Mouse (Mus musculus): ENCODE measurements around the gene Asb18.

Asb18 gene

DNA sequence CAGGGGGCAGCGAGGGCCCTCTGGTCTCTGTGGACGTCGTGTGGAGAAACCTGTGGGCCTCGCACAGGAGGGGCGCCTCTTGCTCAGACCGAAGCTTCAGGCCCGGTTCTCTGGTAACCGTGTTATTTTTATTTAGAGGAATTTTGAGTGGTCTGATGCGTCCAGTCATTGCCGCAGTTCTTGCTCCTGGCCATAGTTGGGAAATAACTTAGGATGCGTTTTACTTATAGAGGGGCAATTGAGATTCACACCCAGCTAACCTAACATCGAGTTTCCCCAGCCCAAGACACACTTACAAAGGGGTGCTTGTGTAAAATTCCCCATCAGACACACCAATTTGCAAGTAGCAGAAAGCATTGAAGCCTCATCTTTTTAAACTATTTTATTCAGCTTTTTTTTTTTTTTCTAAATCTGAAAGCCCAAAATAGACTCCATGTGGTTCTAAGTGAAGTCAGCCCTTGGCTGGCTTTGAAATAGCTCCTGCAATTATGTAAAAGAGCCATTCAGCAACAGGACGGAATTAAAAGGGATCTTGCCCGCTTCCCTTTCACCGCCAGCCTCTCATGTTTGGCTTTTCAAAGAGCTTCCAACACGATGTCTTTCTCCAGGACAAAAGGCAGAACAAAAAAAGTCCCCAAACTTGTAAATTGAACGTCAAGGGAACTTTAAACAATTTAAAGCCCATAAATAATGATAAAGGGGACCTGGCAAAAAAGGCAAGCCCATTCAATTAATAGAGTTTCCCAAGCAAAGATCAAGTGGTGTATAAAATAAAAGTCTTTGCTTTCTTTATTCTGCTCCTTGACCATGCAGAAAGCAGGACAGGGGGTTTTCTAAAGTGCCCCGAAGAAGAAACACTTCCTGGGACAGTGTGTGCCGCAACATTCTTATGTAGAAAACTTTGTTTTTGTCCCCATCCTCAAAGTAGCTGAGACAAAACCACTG, 79.9 kb downstream of the Asb18 start:
- in situ Hi-C loops (cut with MboI; ENCODE audit: low sequenced_read_pairs) = no loop called here

DNA sequence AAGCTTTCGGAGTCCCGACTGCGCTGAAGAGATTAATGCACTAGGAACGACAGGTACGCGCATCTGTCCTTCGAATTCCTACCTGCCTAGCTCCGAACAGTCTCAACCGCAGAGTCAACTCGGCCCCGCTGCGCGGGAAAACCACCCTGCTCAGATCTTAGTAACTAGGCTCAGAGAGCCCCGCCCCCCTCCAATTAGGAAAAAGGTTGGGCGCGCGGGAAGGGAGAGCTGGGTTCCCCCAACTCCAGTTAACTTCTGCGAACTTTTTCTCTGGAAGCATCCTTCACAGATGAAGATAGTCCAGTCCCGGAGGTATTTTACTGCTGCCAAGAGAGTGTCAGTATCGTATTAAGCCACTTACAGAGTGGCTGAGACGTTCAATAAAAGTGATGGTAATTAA, 80.7 kb downstream of the Asb18 start:
- in situ Hi-C loops (cut with MboI; ENCODE audit: low sequenced_read_pairs) = no loop called here

DNA sequence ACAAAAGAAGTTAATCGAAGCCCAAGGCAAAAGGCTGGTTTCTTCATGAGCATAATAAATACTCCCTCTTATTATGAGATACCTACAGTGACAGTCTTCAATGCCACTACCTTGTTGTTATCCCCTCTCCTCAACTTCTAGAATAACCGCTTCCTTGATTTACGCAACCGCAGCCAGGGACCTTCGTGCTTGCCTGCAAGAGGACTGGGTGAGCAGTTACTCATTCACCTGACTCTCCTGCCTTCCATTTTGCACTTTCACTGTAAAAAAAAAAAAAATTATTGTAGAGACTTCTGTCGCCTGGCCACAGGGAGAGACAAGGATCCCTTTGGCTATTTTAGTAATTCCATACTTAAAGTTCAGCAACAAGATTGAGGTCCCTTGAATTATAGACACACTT, 81.4 kb downstream of the Asb18 start:
- in situ Hi-C loops (cut with MboI; ENCODE audit: low sequenced_read_pairs) = no loop called here

DNA sequence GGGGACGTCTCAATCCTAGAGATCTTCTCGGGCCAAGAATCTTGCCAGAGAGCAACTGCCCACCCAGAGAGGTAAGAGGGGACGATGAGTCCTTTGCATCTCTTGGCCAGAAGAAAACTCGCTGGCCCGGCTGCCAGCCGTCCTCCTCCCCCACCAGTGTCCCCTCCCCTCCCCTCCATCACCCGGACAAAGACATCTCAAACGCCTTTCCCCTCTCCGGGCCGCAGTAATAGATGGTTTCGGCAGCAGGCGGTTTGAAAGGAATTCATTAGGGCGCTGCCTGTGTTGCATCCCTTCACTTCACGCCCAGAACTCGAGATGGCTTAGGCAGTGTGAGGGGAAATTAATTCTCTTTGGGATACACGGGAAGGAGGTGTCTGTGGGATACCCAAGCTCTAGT, 81.8 kb downstream of the Asb18 start:
- in situ Hi-C loops (cut with MboI; ENCODE audit: low sequenced_read_pairs) = no loop called here

DNA sequence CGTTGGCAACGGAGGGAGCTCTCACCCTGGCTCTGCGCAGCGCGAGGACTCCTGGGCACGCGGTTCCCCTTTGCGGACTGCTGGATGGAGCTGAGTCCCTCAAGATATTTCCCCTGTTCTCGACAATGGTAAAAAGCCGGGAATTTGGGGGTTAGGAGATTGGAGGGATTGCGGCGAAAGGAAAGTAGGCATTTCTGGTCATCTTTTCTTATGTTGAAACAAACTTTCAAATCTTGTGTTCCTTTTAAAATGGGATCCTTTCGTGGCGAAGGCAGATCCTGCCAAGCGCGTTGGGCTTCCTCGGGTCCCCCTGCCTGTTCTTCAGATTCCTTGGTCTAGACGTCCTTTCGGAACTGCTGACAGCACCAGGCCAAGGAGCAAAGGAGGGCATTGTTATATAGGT, 82.4 kb downstream of the Asb18 start:
- in situ Hi-C loops (cut with MboI; ENCODE audit: low sequenced_read_pairs) = no loop called here

DNA sequence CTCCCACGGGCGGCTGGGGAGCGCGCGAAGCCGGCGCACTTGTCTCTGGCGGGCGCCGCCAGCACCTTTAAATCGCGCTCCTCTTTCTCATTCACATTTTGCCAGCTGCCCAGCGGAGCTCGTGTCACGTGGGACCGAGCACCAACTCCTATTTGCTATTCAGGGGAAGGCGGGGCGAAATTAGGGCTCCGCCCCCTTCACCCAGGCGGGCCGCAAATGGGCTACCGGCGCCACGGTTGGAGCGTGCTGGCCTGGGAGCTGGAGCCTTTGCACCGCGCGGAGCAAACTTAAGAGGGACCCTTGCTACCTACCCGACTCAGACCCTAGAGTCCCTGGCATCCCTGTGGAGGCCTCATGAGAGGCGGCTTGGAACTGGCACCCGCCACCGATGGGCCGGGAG, 83.3 kb downstream of the Asb18 start, which contains the start of gene Gbx2:
Gene Gbx2, minus strand, starts transcription at position 60 of the 400 bp plus-strand sequence.
- in situ Hi-C loops (cut with MboI; ENCODE audit: low sequenced_read_pairs) = no loop called here

DNA sequence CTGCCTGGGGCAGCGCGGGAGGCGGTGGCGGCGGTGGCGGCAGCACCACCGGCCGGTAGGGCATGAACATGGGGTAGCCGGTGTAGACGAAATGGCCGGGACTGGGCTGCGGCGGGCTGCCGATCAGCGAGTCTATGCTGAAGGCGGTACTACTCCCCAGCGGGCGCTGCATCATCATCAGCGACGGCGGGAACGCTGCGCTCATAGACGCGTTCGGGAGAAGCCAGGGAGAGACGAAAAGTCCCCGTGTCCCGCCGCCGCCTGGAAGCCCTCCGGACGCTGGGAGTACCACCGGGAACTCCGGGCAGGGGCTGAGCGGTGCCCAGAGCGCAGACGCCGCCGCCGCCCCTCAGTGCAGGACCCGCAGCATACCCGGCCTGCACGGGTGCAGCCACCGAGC, 83.9 kb downstream of the Asb18 start:
- in situ Hi-C loops (cut with MboI; ENCODE audit: low sequenced_read_pairs) = no loop called here

DNA sequence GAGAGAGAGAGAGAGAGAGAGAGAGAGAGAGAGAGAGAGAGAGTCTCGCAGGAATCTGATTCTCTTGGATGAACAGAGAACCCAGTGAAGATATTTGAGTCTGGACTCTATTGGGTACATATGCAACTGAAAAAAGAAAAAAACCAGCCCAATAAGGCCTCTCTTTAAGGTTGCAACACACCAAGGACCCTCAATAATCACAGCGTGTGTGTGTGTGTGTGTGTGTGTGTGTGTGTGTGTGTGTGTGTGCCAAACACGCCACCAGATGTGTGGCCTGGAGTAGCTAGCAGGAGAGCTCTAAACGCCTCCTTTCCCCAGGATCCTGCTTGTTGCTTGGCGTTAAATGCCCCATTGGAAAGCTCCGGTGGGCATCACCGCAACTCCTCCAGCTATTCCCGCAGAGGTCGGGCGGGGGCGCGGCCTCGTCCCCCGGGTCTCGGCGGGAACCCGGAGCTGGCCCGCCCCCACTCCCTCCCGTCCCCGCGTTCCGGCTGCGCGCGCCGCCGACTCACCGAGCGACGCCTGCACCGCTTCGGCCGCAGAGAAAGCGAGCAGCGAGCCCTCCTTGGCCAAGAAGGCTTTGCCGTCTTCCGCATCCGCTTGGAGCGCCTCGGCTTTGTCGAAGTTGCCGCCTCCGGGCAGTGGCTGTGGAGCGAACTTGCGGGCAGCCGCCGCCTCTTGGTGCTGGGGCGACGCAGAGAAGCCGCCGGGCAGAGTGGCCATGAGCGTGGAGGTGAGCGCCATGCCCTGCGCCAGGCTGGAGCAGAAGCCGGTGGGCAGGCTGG, 84.6 kb downstream of the Asb18 start:
- in situ Hi-C loops (cut with MboI; ENCODE audit: low sequenced_read_pairs) = no loop called here

DNA sequence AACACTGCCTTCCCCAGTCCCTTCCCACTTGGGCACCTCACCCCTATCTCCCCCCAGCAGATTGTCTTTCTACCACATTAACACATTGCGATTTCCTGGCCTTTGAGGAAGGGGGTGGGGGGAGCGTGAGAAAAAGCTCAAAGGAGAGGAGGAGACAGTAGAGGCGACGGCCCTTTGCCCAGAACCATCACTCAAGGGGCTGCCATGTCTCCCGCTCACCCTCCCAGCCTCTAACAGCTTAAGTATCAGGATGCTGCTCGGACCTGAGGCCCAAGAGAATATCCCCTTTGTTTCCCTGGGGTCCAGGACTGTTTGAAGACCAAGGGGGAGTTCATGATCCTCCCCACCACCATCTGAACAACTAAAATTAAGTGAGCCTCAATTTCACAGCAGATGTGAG, 85.3 kb downstream of the Asb18 start:
- in situ Hi-C loops (cut with MboI; ENCODE audit: low sequenced_read_pairs) = no loop called here

DNA sequence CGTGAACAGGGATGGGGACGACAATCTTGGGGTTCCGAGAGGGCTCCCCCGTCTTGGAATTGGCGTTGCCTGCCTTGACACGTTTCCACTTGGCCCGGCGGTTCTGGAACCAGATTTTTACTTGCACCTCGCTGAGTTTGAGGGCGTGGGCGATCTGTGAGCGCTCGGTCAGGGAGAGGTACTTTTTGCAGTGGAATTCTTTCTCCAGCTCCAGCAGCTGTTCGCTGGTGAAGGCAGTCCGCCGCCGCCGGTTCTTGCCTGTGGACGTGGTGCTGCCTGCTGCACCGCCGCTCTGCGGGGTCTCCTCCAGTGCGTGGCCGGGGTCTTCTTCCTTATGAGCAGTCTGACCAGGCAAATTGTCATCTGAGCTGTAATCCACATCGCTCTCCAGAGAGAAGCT, 85.8 kb downstream of the Asb18 start:
- in situ Hi-C loops (cut with MboI; ENCODE audit: low sequenced_read_pairs) = no loop called here

DNA sequence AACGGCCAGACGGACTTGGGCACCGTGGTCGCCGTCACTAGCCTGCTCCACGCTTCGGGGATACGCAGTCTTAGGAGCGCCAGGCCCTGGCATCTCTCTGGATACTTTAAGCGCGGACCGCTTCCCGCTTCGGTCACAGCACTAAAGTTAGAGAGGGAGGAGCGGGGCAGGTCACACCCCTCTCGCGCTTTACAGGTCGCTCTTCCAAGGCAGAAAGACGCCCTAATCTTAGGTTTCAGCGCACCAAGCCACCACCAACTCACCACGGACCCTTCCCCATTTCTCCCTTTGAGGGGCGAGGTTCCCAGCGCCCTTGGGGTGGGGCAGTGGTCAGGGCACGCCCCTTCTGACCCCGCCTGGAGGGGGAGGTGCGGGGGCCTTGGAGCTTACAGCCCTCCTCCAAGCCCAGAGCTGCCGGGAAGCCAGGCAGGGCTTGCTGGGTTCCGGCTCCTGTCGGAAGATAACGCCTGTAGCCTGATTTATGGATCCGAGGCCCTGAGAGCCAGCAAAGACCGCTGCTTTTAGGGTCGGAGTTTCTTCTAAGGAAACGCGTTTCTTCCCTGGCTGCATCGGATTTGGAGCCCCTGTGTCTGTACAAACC, 87.3 kb downstream of the Asb18 start:
- in situ Hi-C loops (cut with MboI; ENCODE audit: low sequenced_read_pairs) = no loop called here

DNA sequence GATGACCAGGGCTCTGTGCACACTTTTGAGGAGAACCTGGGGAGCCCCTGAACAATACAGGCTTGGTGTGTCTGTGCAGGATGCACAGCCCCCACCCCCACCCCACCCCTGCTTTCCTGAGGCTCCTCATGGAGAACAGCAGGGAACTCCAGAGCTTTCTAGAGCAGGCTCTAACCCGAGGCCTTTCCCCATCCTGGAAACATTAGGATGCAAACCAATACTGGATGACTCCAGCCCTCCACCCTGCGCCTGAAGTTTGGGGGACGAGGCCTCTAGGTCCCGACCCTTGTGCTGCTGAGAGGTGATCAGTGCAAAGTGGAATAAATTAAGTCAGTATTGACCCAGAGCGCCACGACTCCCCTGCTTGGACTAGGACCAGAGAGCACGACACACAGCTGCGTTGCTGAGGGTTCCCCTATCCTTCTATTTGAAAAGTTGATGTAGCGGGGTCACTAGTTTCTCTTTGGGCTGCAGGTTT, 87.8 kb downstream of the Asb18 start:
- in situ Hi-C loops (cut with MboI; ENCODE audit: low sequenced_read_pairs) = no loop called here

DNA sequence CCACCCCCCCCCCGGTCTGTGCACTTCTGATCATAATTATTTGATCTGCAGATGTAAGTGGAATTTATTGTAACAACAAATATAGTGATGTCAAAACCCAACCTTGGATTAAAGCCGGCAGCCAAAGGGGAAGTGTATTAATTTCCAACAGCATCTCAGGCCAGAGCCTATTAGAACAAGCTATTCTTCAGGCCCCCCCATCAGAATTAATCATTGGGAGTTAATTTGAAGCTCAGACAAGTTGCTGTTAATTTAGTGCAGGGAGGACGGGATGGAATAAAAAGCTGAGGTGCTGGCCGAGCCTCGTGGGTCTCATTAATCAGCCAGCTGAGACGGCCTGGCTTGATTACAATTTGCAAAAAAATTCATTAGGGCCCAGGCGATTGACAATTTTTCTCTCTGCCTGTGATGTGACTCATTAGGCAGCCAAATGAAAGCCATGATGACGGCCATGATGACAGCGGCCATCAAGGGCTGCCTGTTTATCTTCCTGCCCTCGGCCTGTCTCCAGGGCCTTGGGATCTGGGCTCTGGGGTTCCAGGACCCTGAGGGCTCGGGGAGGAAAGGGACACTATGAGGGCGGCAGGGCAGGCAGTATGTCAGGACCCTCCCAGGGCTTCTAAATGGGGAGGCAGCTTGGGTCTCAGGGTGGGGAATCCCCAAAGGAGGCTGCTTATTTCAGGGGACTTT, 88.8 kb downstream of the Asb18 start:
- in situ Hi-C loops (cut with MboI; ENCODE audit: low sequenced_read_pairs) = no loop called here

DNA sequence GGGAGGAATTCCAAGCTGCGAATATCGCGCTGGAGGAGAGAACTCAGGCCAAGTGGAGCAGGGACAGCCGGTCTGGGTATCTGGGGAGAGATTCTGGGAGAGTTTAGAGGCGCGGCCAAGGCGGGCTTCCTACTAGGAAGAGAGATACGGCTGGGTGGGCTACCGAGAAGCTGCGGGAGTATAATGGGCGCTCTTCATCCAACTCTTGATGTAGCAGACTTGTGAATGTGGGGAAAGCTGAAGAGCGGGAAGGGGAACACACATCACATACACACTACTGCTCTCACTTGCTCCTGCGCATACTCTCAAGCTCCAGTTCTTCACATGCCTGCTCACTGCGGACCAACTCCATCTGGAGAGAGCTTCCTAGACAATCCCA, 90.8 kb downstream of the Asb18 start:
- in situ Hi-C loops (cut with MboI; ENCODE audit: low sequenced_read_pairs) = no loop called here

DNA sequence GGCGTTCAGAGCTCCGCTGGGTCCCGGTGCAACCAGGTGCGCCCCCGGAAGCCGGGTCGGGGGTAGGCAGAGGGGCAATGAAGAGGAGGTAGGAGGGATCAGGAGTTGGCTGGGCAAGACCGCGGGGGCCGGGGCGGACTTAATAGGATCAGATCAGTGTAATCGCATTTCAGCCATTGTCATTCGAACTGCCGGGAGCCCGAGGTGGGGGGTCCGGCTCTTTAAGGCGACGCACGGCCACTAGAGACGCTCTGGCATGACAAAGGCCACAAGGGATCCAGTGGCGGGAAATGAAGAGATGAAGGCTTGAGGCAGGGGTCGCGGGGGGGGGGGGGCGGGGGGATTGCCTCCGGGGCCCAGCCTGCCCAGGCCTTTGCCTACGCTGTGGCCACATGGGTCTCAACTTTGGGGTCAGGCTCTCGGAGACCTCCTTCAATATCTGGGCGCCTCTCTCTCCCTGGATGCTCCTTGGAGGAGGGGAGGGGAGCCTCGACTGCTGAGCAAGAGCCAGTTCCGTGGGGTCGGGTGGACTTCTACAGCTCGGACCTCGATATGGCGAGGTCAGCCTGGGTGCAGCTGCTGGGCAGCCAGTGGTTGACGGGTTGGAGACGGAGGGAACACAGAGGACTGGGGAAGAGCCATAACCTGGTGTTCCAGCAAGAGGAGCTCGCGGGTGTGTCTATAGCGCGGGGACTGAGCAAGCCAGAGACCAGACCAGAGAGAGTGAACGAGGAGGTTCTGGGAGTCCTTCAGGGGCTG, 91.4 kb downstream of the Asb18 start:
- in situ Hi-C loops (cut with MboI; ENCODE audit: low sequenced_read_pairs) = no loop called here

DNA sequence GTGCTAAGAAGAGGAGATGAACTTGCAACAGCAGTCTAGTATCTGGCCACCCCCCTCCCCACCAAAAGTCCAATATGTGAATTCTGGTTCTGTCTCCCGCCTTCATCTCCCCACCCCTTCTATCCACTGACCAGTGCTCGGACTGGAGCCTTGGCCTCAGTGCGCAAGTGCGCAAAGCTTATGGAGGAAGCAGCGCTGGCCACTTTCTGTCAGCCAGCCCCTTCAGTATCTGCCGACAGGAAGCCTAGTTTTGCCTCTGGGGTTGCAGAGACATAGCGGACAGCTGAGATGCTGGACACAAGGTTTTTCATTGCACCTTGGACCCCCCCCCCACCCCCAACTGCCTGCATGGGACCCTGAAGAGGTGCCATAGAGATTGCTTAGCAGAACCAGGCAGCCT, 92.2 kb downstream of the Asb18 start:
- in situ Hi-C loops (cut with MboI; ENCODE audit: low sequenced_read_pairs) = no loop called here

DNA sequence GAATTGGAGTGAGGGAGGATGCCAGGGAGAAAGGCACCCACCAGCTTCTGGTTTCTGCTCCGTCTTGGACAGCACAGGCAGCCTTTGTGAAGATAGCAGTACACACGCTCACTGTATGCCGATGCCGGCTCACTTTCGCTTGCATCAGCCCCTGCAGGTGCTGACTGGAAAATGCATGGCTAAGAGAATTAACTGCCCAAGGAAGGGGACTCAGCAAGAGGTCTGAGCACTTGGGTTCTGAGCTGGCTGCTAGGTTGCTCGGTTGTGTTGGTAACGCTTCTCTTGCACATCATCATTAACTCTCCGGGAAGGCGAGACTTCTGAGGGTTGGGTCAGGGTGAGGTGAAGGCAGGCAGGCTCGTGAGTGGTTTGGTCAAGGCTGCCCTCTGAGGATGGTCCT, 92.7 kb downstream of the Asb18 start:
- in situ Hi-C loops (cut with MboI; ENCODE audit: low sequenced_read_pairs) = no loop called here

DNA sequence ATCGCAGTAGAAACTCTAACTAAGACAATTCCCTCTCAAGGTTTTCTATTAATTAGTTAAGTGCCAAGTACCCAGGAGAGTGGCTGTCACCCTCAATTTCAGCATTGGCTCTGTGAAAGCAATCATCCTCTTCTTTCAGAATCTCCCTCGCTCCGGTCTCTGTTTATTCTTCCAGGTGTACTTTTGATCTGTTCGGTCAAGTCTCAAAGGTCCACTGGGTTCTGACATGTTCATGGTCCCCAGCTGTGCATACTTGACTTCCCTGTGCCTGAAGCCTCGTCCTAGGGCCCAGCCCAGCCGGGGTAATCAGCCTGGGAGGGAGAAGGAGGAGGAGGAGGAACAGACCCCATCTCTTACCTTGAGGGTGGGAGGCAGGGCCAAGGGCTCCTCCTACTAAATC, 95.3 kb downstream of the Asb18 start:
- in situ Hi-C loops (cut with MboI; ENCODE audit: low sequenced_read_pairs) = no loop called here

DNA sequence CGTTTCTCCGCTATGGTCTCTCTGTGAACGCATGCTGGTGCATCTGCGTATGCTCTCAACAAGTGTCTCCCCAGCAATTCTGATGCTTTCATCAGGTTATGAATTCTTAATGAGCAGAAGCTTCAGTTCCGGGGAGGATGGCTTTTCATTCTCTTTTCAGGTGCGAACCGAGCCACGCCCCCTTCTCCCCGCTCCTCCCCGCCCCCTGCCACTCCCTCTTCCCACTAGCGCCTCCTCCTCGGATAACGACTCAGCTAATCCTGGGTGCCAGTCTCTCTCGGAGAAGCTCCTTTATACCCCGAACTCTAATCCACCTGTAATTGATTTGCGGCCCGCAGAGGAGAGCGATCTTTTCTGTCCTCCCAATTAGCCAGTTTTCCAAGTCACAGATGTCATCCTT, 96.4 kb downstream of the Asb18 start:
- in situ Hi-C loops (cut with MboI; ENCODE audit: low sequenced_read_pairs) = no loop called here

DNA sequence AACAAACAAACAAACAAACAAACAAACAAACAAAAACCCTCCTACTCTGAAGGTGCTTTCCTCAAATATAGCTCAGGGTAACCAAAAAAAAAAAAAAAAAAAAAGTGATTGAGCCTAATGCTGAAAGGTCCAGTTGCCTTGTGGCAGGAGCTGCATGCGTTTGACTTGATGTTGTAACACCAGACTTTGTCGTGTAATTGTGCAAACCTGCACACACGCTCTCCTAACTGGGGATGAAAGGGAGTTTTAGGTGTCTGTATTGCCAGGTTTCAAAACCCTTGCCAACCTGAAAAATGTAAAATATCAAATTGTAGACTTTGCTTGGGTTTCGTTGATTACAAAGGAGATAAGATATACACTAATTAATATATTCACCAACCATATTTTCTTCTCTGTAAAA, 100.9 kb downstream of the Asb18 start:
- in situ Hi-C loops (cut with MboI; ENCODE audit: low sequenced_read_pairs) = no loop called here
